Mouse (Mus musculus): Measurements from ENCODE around the gene Prss16. TPM values are rescaled to one million over a fixed set of nuclear protein-coding genes. Genes with fewer than 3 reads are reported as not detected.
A peak's percentile ranks its signal among the peaks of the same experiment; 100 is the strongest.

The Prss16 gene
- polyA plus RNA-seq, 1 experiment = 0.36 TPM

GRCm38 (mm10) chr13:21992550-21992949 lies 17.0 kb downstream of the Prss16 start:
- 92% methylated on average over 5 of the region's 5 CpGs for WGBS
- H3K4me1 ChIP-seq (ENCODE audit: control insufficient read depth, insufficient read depth, low read length) = no peaks in the 10 kb centered on the region
- peaks cover 15% of the 10 kb centered on the region; the same call in 1 of the 2 replicates for H3K27me3 ChIP-seq (ENCODE audit: control insufficient read depth, insufficient read depth, low read length)
- H3K4me3 ChIP-seq (replicated peaks; ENCODE audit: insufficient read depth, low read depth, low read length) = no peak overlapping the region
- DNase-seq = no peak
- TF ChIP-seq POLR2A (IDR thresholded peaks at IDR 0.05; ENCODE audit: borderline replicate concordance, insufficient read depth, low read length) (no peak), CTCF (IDR thresholded peaks at IDR 0.05; ENCODE audit: borderline replicate concordance, insufficient read depth, low read depth, low read length) (no peak)
- H3K27ac ChIP-seq (ENCODE audit: insufficient read depth, low read length) = no peak overlapping the region

- Histone ChIP-seq H3K4me3 (replicated peaks; ENCODE audit: insufficient read depth, low read depth, low read length) (no peak overlapping the region), H3K27ac (ENCODE audit: insufficient read depth, low read length) (no peak overlapping the region), H3K27me3 (ENCODE audit: control insufficient read depth, insufficient read depth, low read length) (no peaks in the 10 kb centered on the region; the same call in 1 of the 2 replicates), H3K4me1 (ENCODE audit: control insufficient read depth, insufficient read depth, low read length) (peaks cover 3% of the 10 kb centered on the region; the same call in 1 of the 2 replicates)
- DNase-seq = no peak
- TF ChIP-seq CTCF (IDR thresholded peaks at IDR 0.05; ENCODE audit: borderline replicate concordance, insufficient read depth, low read depth, low read length) = no peak
- 89% methylated on average over 2 of the region's 2 CpGs for WGBS
These were observed 25.1 kb downstream of the Prss16 start for GRCm38 (mm10) chr13:21984486-21984885.

- WGBS = 19% methylated on average over 17 of the region's 17 CpGs
These were observed 27.7 kb downstream of the Prss16 start for GRCm38 (mm10) chr13:21981803-21982193.

GRCm38 (mm10) chr13:21980981-21981802 lies 28.4 kb downstream of the Prss16 start, which contains the start of gene Pom121l2:
Gene Pom121l2, plus strand, starts transcription at chr13:21981194.
- 1% methylated on average over 58 of the region's 58 CpGs for WGBS
- H3K27me3 ChIP-seq (ENCODE audit: control insufficient read depth, insufficient read depth, low read length) = no peaks in the 10 kb centered on the region; the same call in 1 of the 2 replicates
- no peak for TF ChIP-seq POLR2A (IDR thresholded peaks at IDR 0.05; ENCODE audit: borderline replicate concordance, insufficient read depth, low read length)
- no peak for TF ChIP-seq CTCF (IDR thresholded peaks at IDR 0.05; ENCODE audit: borderline replicate concordance, insufficient read depth, low read depth, low read length)
- DNase-seq = peak; percentile 46 to 66
- peak within 1 kb of the TSS; percentile 67 for H3K4me3 ChIP-seq (replicated peaks; ENCODE audit: insufficient read depth, low read depth, low read length)
- H3K4me1 ChIP-seq (ENCODE audit: control insufficient read depth, insufficient read depth, low read length) = peaks cover 3% of the 10 kb centered on the region; the same call in 1 of the 2 replicates
- H3K27ac ChIP-seq (ENCODE audit: insufficient read depth, low read length) = no peak within 1 kb of the TSS

More at GRCm38 (mm10) chr13:21981803-21982193, 27.7 kb downstream of the Prss16 start:
- TF ChIP-seq POLR2A (IDR thresholded peaks at IDR 0.05; ENCODE audit: borderline replicate concordance, insufficient read depth, low read length) = no peak
- TF ChIP-seq CTCF (IDR thresholded peaks at IDR 0.05; ENCODE audit: borderline replicate concordance, insufficient read depth, low read depth, low read length) = no peak
- Histone ChIP-seq H3K27ac (ENCODE audit: insufficient read depth, low read length) (no peak overlapping the region), H3K4me1 (ENCODE audit: control insufficient read depth, insufficient read depth, low read length) (peaks cover 3% of the 10 kb centered on the region; the same call in 1 of the 2 replicates), H3K27me3 (ENCODE audit: control insufficient read depth, insufficient read depth, low read length) (no peaks in the 10 kb centered on the region; the same call in 1 of the 2 replicates), H3K4me3 (replicated peaks; ENCODE audit: insufficient read depth, low read depth, low read length) (peak overlapping the region; percentile 67)
- no peak for DNase-seq

GRCm38 (mm10) chr13:21974726-21975473 lies 34.6 kb downstream of the Prss16 start:
- TF ChIP-seq POLR2A (IDR thresholded peaks at IDR 0.05; ENCODE audit: borderline replicate concordance, insufficient read depth, low read length) = no peak
- peak overlapping the region; percentile 99 for H3K4me3 ChIP-seq (replicated peaks; ENCODE audit: insufficient read depth, low read depth, low read length)
- H3K27ac ChIP-seq (ENCODE audit: insufficient read depth, low read length) = no peak overlapping the region; the same call in 1 of the 2 replicates
- no peaks in the 10 kb centered on the region for H3K4me1 ChIP-seq (ENCODE audit: control insufficient read depth, insufficient read depth, low read length)
- peak; percentile 80 for DNase-seq
- 5% methylated on average over 20 of the region's 20 CpGs for WGBS
- no peaks in the 10 kb centered on the region for H3K27me3 ChIP-seq (ENCODE audit: control insufficient read depth, insufficient read depth, low read length)

GRCm38 (mm10) chr13:21974221-21974725 lies 35.3 kb downstream of the Prss16 start:
- peak; percentile 80 for TF ChIP-seq CTCF (IDR thresholded peaks at IDR 0.05; ENCODE audit: borderline replicate concordance, insufficient read depth, low read depth, low read length)
- TF ChIP-seq POLR2A (IDR thresholded peaks at IDR 0.05; ENCODE audit: borderline replicate concordance, insufficient read depth, low read length) = no peak
- H3K27me3 ChIP-seq (ENCODE audit: control insufficient read depth, insufficient read depth, low read length) = no peaks in the 10 kb centered on the region
- H3K27ac ChIP-seq (ENCODE audit: insufficient read depth, low read length) = peak overlapping the region; percentile 15; the same call in 1 of the 2 replicates
- no peaks in the 10 kb centered on the region for H3K4me1 ChIP-seq (ENCODE audit: control insufficient read depth, insufficient read depth, low read length)
- WGBS = under 1% methylated on average over 23 of the region's 23 CpGs
- peak overlapping the region; percentile 99 for H3K4me3 ChIP-seq (replicated peaks; ENCODE audit: insufficient read depth, low read depth, low read length)
- DNase-seq = peak; percentile 90 to 92

- peak in 1 of 2 experiments; percentile 32 for DNase-seq
- no peak for TF ChIP-seq POLR2A (IDR thresholded peaks at IDR 0.05; ENCODE audit: borderline replicate concordance, insufficient read depth, low read length)
- TF ChIP-seq CTCF (IDR thresholded peaks at IDR 0.05; ENCODE audit: borderline replicate concordance, insufficient read depth, low read depth, low read length) = no peak
- H3K27ac ChIP-seq (ENCODE audit: insufficient read depth, low read length) = no peak overlapping the region
- H3K4me3 ChIP-seq (replicated peaks; ENCODE audit: insufficient read depth, low read depth, low read length) = no peak overlapping the region
- H3K27me3 ChIP-seq (ENCODE audit: control insufficient read depth, insufficient read depth, low read length) = no peaks in the 10 kb centered on the region
- H3K4me1 ChIP-seq (ENCODE audit: control insufficient read depth, insufficient read depth, low read length) = no peaks in the 10 kb centered on the region
- 43% methylated on average over 3 of the region's 3 CpGs for WGBS
These were observed 37.9 kb downstream of the Prss16 start for GRCm38 (mm10) chr13:21971641-21972040.
